Mouse (Mus musculus) ovary, postnatal 36 days (tissue): ENCODE measurements around the gene Klhl30.

Experiments
- DNase-seq: peaks from one replicate; pipeline ENCODE4 v3.0.0; 2022; ENCODE audit warnings: low spot score, mixed read lengths

Gene Klhl30

DNA sequence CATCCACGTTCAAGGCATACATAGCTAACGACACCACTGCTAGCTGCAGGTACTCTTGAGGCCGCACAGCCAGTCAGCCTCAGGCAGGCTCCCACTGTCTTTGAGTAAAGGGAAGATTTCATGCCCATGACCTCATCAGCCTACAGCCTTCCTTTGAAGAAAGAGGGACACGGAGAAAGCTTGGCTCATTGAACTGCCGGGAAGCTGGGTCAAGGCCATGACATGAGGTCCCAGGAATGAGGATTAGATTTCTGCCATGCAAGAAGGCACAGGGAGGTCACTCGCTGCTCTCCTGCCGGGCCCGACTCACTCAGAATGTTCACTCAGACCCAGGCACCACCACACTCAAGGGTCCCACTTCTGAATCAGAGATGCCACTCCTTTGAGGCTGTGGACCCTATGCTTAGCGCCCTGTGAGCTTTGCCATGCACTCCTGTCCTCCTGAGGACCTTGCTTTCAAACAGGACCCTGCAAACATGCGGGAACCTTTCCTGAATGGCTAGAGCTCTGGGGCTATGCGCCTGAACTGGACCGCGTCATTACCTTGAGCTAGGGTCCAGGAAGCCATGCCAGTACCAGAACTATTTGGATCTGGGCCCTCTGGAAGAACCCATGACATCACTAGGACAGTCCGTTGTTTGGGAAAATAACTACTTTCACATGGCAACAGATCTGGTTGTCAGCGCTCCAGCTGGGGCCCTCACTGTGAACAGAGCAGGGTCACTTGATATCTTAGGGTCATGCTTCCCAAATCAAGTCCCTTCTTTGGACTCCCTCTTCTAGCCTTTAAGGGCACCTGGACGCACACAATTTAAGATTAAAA lies 14.2 kb downstream of the Klhl30 start:
- no peak for DNase-seq

DNA sequence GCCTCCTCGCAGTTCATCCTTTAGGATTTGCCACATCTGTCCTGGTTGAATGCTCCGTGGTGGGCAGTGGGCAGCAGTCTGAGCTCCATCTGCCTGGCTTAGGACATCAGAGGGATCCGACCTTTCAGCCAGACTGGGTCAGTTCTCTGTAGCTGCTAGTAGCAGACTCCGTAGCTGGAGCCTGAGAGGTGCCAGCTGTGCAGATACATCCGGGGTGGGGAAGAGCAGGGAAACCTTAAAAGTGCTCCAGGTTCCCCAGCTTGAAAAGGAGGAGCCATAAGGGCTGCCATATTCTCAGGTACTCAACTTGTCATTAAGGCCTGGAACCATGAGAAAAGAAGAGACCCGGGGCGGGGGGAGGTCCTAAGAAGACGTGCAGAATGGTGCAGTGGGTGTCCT lies 15.0 kb downstream of the Klhl30 start:
- no peak for DNase-seq

DNA sequence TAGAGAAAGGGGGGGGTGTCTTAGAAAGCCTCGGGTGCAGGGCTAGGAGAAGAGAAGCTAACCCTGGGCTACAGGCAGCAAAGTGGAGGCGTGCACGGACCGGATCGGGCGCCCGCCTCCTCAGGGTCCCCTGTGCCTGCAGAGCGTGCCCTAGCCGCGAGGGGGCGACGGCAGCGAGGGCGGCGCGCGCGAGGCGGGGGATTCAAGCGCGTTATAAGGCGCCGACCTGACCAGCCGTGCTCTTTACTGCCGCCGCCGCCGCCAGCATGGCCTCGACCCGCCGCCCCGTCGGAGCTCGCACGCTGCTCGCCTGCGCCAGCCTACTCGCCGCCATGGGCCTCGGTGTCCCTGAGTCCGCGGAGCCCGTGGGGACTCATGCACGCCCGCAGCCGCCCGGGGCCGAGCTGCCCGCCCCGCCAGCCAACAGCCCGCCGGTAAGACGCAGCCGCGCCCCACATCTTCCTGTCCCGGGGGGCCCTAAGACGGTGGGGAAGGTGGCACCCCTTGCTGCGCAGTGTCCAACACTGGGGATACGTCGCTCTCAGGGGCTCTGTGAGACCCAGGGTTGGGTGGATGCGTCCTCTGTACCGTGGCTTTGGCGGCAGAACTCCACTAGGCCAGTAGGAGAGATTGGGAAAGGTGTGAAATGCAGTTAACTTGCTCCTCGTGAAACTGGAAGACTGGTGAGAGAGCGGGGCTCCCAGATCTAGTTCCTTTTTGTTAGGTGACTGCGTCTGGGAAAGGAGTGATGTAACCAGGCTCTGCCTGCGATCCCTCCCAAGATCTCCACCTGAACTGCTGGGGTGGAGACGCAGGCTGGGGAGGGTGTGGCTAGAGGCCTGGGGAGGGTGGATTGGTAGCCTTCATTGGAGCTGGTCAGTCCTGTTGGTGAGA lies 15.6 kb downstream of the Klhl30 start, which contains the start of gene Erfe:
Gene Erfe, plus strand, starts transcription at position 216 of the 894 bp plus-strand sequence.
- DNase-seq, result peak; percentile 72

DNA sequence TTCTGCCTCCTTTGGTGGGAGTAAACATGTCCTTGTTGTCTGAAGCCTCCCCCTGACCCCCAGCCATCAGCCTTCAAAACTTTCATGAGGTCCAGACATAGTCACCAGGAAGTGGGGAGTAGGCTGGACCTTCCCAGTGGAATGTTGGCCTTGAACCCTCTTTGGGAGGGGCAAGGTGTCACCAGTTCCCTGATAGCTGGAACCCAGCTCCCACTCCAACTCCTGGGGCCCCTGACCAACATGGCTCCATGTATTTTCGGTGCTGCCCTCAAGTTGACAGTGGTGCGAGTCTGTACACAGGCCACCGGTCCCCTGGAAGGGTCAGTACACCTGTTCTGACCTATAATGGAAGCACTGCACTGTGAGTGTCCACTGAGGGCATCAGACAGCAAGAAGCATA lies 16.5 kb downstream of the Klhl30 start:
- DNase-seq, result no peak

DNA sequence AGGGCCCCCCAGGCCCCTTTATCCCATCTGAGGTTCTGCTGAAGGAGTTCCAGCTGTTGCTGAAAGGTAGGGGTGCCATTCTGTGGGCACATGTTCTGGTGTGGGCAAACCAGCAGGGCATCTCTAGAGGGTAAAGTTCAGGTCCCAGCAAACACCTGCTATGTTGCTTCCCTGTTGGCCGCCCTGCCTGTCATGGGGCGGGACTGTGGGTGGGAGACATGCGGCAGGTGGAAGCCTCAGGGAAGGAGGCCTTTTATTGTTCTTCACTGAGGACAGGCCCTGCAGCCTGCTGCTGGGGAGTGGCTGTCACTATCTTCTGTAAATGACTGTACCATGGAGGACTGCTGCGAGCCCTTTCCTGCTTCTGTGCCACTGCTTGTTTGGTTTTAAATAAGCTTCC lies 18.6 kb downstream of the Klhl30 start:
- DNase-seq, result no peak

DNA sequence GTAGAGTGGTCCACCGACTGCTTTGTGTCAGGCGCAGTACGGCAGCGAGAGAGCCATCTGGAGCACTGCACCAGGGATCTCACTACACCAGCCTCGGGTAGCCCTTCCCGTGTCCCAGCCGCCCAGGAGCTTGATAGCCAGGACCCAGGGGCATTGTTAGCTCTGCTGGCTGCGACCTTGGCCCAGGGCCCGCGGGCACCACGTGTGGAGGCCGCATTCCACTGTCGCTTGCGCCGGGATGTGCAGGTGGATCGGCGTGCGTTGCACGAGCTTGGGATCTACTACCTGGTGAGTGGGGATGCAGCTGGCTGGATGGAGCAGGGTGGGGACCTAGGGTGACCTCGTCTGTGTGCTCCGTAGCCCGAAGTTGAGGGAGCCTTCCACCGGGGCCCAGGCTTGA lies 19.2 kb downstream of the Klhl30 start:
- DNase-seq, result peak; percentile 34

GRCm38 (mm10) chr1:91373414-91373835 lies 22.6 kb downstream of the Klhl30 start:
- DNase-seq, result no peak

- DNase-seq, result peak; percentile 61
Observed at GRCm38 (mm10) chr1:91380453-91381090, 29.8 kb downstream of the Klhl30 start.

DNA sequence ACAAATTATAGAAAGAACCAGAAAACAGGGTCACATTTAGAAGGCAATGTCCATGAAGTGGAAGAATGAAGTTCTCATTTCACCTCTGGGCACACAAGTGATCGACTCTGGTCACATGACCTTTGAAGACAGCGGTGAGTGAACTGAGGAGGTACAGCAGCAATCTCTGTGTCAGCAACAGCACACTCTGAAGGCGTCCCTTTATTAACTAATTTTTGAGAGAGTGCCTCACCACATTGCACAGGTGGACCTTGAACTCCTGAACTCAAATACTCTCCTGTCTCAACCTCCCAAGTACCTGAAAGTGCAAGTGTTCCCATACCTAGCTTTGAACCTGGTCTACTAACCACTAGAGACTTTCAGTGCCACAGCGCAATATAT lies 30.3 kb downstream of the Klhl30 start:
- DNase-seq, result no peak

DNA sequence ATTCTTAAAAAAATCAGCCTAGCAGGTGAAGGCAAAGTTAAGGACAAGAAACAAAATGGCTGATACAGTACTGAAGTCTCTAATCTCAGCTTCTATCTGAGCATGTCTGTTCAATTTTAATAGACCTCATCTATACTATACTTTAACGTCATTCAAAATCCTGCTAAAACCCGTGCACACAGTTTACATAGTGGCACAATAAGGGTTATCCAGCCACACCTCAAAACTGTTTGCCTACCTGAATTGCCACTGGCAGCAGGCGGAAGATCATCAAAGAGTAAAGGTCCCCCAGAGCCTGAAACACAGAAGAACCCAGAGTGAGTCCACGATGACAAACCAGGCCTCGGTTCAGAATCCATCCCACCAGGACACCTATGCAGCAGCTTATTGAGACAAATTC lies 39.6 kb downstream of the Klhl30 start:
- DNase-seq, result no peak

DNA sequence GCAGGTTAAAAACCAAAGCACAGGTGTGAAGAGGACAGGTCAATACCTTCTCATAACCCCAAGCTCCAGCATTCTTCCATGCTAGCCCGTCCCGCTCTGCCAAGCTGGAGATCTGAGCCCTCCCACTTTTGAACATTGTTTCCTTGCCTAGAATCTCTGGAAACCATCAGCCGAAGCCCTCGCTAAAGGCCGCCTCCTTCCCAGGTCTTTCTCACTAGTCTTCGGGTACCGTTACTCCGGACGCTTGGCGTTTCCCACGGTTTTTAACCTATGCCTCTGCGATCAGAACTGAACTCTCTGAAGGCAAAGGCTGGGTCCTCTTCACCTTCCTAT lies 47.1 kb downstream of the Klhl30 start:
- no peak for DNase-seq

- peak; percentile 83 for DNase-seq
Observed at GRCm38 (mm10) chr1:91398260-91399062, 47.6 kb downstream of the Klhl30 start, which contains the start of gene Ilkap. Gene Ilkap (minus strand): TSS chr1:91398815.

DNA sequence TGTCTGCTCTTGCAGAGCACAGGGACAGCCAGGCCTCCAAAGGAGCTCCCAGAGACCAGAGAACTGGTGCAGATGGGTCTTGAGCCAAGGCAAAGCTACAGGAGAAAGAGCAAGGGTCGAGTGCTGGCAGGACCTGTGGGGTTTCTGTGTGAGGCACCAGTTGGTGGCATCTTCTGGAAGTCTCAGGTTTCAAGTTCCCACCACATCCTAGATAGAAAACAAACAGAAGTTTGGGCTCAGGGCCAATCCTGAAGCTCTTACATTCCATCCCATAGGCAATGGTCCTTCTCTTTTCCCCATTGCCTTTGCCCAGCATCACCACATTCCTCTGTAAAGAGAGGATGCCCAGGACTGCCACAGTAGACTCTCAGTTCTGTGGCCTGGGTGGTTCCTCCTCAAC lies 54.2 kb downstream of the Klhl30 start:
- DNase-seq, result no peak

- no peak for DNase-seq
Observed at GRCm38 (mm10) chr1:91405406-91406169, 54.8 kb downstream of the Klhl30 start.

GRCm38 (mm10) chr1:91407819-91408218 lies 57.0 kb downstream of the Klhl30 start:
- DNase-seq, result no peak

- no peak for DNase-seq
Observed at GRCm38 (mm10) chr1:91411631-91412285, 60.9 kb downstream of the Klhl30 start.
